Mouse (Mus musculus) liver, embryonic 16.5 days (tissue): ENCODE measurements around the gene Hmgn2. TPM values are rescaled to one million over a fixed set of nuclear protein-coding genes. Genes with fewer than 3 reads are reported as not detected.

ENCODE experiments used
- ATAC-seq: fragments of 200-750 bp; cut with Nextera tagmentation; 2 replicates; pipeline ENCODE4 v1.8.0; 2017; ENCODE audit warnings: low read depth, mild to moderate bottlenecking, moderate number of reproducible peaks, moderate library complexity
- H3K27ac ChIP-seq: fragments of 300-500 bp; sonication (generic); 2 replicates; pipeline ENCODE4 v1.5.1; 2014; ENCODE audit warnings: mild to moderate bottlenecking, low read length
- H3K27me3 ChIP-seq: fragments of 300-500 bp; sonication (generic); 2 replicates; pipeline ENCODE4 v1.6.1; 2014; ENCODE audit warnings: low read depth, low read length, mixed read lengths; ENCODE audit not compliant: control insufficient read depth, insufficient read depth
- H3K36me3 ChIP-seq: fragments of 300-500 bp; sonication (generic); 2 replicates; pipeline ENCODE4 v1.6.1; 2014; ENCODE audit warnings: mild to moderate bottlenecking; ENCODE audit not compliant: control insufficient read depth, insufficient read depth
- H3K4me1 ChIP-seq: fragments of 300-500 bp; sonication (generic); 2 replicates; pipeline ENCODE4 v1.6.1; 2014; ENCODE audit warnings: low read depth, low read length, mixed read lengths; ENCODE audit not compliant: control insufficient read depth
- H3K4me2 ChIP-seq: fragments of 300-500 bp; sonication (generic); 2 replicates; pipeline ENCODE4 v1.6.1; 2014; ENCODE audit warnings: low read depth, low read length, mixed read lengths
- H3K4me3 ChIP-seq: fragments of 300-500 bp; sonication (generic); 2 replicates; pipeline ENCODE4 v1.5.1; 2014; ENCODE audit warnings: low read depth, mild to moderate bottlenecking, low read length
- H3K9ac ChIP-seq: fragments of 300-500 bp; sonication (generic); 2 replicates; pipeline ENCODE4 v1.6.1; 2014; ENCODE audit warnings: low read depth, low read length
- H3K9me3 ChIP-seq: fragments of 300-500 bp; sonication (generic); replicated peaks from 2 replicates; pipeline ENCODE4 v1.6.1; 2016; ENCODE audit warnings: low read length; ENCODE audit not compliant: control insufficient read depth
- WGBS: fragments of 180-500 bp; shearing (Covaris S2); extraction: QIAGEN DNeasy Blood & Tissue Kit; methylation state at CpG from one replicate; pipeline ENCODE4 v1.1.7; 2014; ENCODE audit not compliant: insufficient replicate concordance; 5-methylcytosine and 5-hydroxymethylcytosine counted together
- polyA plus RNA-seq: library from polyadenylated mRNA; unstranded; fragments of >200 nt; fragmentation: Nextera tagmentation; extraction: Ambion mirVana; gene quantifications from 2 replicates; pipeline ENCODE4 v1.2.1, GENCODE M21; 2015

Hmgn2 gene
- polyA plus RNA-seq, 1 experiment from 2014 or later: 517 TPM

- Histone ChIP-seq H3K27ac (peak overlapping the region; percentile 97), H3K4me1 (peaks cover 22% of the 10 kb centered on the region), H3K4me2 (peak overlapping the region; percentile 100), H3K9ac (peak overlapping the region; percentile 97), H3K27me3 (no peaks in the 10 kb centered on the region), H3K36me3 (peaks cover 28% of the 10 kb centered on the region), H3K9me3 (no peaks in the 10 kb centered on the region), H3K4me3 (peak overlapping the region; percentile 81)
- peak; percentile 84 for ATAC-seq
- under 1% methylated on average over 76 of the region's 101 CpGs for WGBS
These were observed 1.1 kb downstream of the Hmgn2 start for GRCm38 (mm10) chr4:133967138-133967865.

GRCm38 (mm10) chr4:133966271-133966940, 2.0 kb downstream of the Hmgn2 start:
- no peaks in the 10 kb centered on the region for H3K27me3 ChIP-seq
- WGBS: 33% methylated on average over 12 of the region's 12 CpGs
- H3K4me2 ChIP-seq: peak overlapping the region; percentile 81
- H3K27ac ChIP-seq: peak overlapping the region; percentile 71
- peaks cover 22% of the 10 kb centered on the region for H3K4me1 ChIP-seq
- no peak for ATAC-seq
- H3K9ac ChIP-seq: peak overlapping the region; percentile 74
- no peaks in the 10 kb centered on the region for H3K9me3 ChIP-seq
- H3K36me3 ChIP-seq: peaks cover 28% of the 10 kb centered on the region
- H3K4me3 ChIP-seq: peak overlapping the region; percentile 81

GRCm38 (mm10) chr4:133962566-133962965, 5.9 kb downstream of the Hmgn2 start:
- ATAC-seq: no peak

GRCm38 (mm10) chr4:133958884-133959283, 9.6 kb downstream of the Hmgn2 start:
- Histone ChIP-seq H3K9me3 (no peaks in the 10 kb centered on the region), H3K4me3 (no peak overlapping the region), H3K4me2 (no peak overlapping the region), H3K9ac (no peak overlapping the region), H3K4me1 (no peaks in the 10 kb centered on the region), H3K27ac (no peak overlapping the region), H3K36me3 (peaks cover 9% of the 10 kb centered on the region), H3K27me3 (no peaks in the 10 kb centered on the region)
- no peak for ATAC-seq
- WGBS: 54% methylated on average over 1 of the region's 1 CpGs

More at GRCm38 (mm10) chr4:133962566-133962965, 5.9 kb downstream of the Hmgn2 start:
- H3K27me3 ChIP-seq: no peaks in the 10 kb centered on the region
- 83% methylated on average over 7 of the region's 7 CpGs for WGBS
- peaks cover 28% of the 10 kb centered on the region for H3K36me3 ChIP-seq
- H3K9me3 ChIP-seq: no peaks in the 10 kb centered on the region
- no peak overlapping the region for H3K4me3 ChIP-seq
- H3K9ac ChIP-seq: no peak overlapping the region
- no peak overlapping the region for H3K4me2 ChIP-seq
- peaks cover 8% of the 10 kb centered on the region for H3K4me1 ChIP-seq
- no peak overlapping the region for H3K27ac ChIP-seq

GRCm38 (mm10) chr4:133956358-133956757, 12.1 kb downstream of the Hmgn2 start:
- no peak for ATAC-seq

GRCm38 (mm10) chr4:133946736-133947135, 21.7 kb downstream of the Hmgn2 start:
- Histone ChIP-seq H3K9ac (no peak overlapping the region), H3K4me1 (no peaks in the 10 kb centered on the region), H3K27ac (no peak overlapping the region), H3K27me3 (no peaks in the 10 kb centered on the region), H3K36me3 (no peaks in the 10 kb centered on the region), H3K4me2 (no peak overlapping the region), H3K4me3 (no peak overlapping the region), H3K9me3 (no peaks in the 10 kb centered on the region)
- WGBS: 49% methylated on average over 4 of the region's 4 CpGs
- ATAC-seq: no peak

More at GRCm38 (mm10) chr4:133956358-133956757, 12.1 kb downstream of the Hmgn2 start:
- no peaks in the 10 kb centered on the region for H3K9me3 ChIP-seq
- no peak overlapping the region for H3K27ac ChIP-seq
- no peak overlapping the region for H3K4me3 ChIP-seq
- H3K36me3 ChIP-seq: no peaks in the 10 kb centered on the region
- H3K4me1 ChIP-seq: no peaks in the 10 kb centered on the region
- H3K27me3 ChIP-seq: no peaks in the 10 kb centered on the region
- 63% methylated on average over 4 of the region's 4 CpGs for WGBS
- H3K9ac ChIP-seq: no peak overlapping the region
- H3K4me2 ChIP-seq: no peak overlapping the region

- H3K4me3 ChIP-seq: no peak overlapping the region
- H3K4me2 ChIP-seq: no peak overlapping the region
- H3K36me3 ChIP-seq: no peaks in the 10 kb centered on the region
- 59% methylated on average over 3 of the region's 3 CpGs for WGBS
- H3K27ac ChIP-seq: no peak overlapping the region
- H3K9me3 ChIP-seq: no peaks in the 10 kb centered on the region
- H3K27me3 ChIP-seq: no peaks in the 10 kb centered on the region
- no peak overlapping the region for H3K9ac ChIP-seq
- no peak for ATAC-seq
- peaks cover 7% of the 10 kb centered on the region for H3K4me1 ChIP-seq
These were observed 24.7 kb downstream of the Hmgn2 start for GRCm38 (mm10) chr4:133943791-133944190.

GRCm38 (mm10) chr4:133942679-133943078, 25.8 kb downstream of the Hmgn2 start:
- H3K36me3 ChIP-seq: no peaks in the 10 kb centered on the region
- no peak overlapping the region for H3K27ac ChIP-seq
- peaks cover 7% of the 10 kb centered on the region for H3K4me1 ChIP-seq
- H3K9me3 ChIP-seq: no peaks in the 10 kb centered on the region
- H3K4me3 ChIP-seq: no peak overlapping the region
- no peaks in the 10 kb centered on the region for H3K27me3 ChIP-seq
- no peak for ATAC-seq
- no peak overlapping the region for H3K9ac ChIP-seq
- no peak overlapping the region for H3K4me2 ChIP-seq
- 53% methylated on average over 4 of the region's 4 CpGs for WGBS

GRCm38 (mm10) chr4:133941576-133941975, 26.9 kb downstream of the Hmgn2 start:
- WGBS: 40% methylated on average over 3 of the region's 3 CpGs
- no peak overlapping the region for H3K9ac ChIP-seq
- ATAC-seq: 0 out of 2 replicates have a peak, but pooled peaks have one; percentile 9
- peaks cover 7% of the 10 kb centered on the region for H3K4me1 ChIP-seq
- no peak overlapping the region for H3K4me3 ChIP-seq
- H3K4me2 ChIP-seq: no peak overlapping the region
- no peaks in the 10 kb centered on the region for H3K36me3 ChIP-seq
- H3K9me3 ChIP-seq: no peaks in the 10 kb centered on the region
- no peak overlapping the region for H3K27ac ChIP-seq
- no peaks in the 10 kb centered on the region for H3K27me3 ChIP-seq
